Mouse (Mus musculus) brain, embryonic 14.5 days (tissue): Measurements from ENCODE around the gene Yipf4.

Source experiments
- CTCF ChIP-seq: fragments of 200-500 bp; IDR thresholded peaks from 2 replicates; pipeline ENCODE4 v1.5.1; 2012; ENCODE audit warnings: inconsistent platforms, mild to moderate bottlenecking, moderate library complexity, borderline replicate concordance; ENCODE audit not compliant: insufficient read depth, insufficient read length; ENCODE audit errors: extremely low read depth
- POLR2A ChIP-seq: fragments of 200-500 bp; IDR thresholded peaks from 2 replicates; pipeline ENCODE4 v1.6.1; 2012; ENCODE audit warnings: mild to moderate bottlenecking, inconsistent platforms, borderline replicate concordance; ENCODE audit not compliant: poor library complexity, insufficient read depth, insufficient read length, severe bottlenecking; ENCODE audit errors: extremely low read depth

DNA sequence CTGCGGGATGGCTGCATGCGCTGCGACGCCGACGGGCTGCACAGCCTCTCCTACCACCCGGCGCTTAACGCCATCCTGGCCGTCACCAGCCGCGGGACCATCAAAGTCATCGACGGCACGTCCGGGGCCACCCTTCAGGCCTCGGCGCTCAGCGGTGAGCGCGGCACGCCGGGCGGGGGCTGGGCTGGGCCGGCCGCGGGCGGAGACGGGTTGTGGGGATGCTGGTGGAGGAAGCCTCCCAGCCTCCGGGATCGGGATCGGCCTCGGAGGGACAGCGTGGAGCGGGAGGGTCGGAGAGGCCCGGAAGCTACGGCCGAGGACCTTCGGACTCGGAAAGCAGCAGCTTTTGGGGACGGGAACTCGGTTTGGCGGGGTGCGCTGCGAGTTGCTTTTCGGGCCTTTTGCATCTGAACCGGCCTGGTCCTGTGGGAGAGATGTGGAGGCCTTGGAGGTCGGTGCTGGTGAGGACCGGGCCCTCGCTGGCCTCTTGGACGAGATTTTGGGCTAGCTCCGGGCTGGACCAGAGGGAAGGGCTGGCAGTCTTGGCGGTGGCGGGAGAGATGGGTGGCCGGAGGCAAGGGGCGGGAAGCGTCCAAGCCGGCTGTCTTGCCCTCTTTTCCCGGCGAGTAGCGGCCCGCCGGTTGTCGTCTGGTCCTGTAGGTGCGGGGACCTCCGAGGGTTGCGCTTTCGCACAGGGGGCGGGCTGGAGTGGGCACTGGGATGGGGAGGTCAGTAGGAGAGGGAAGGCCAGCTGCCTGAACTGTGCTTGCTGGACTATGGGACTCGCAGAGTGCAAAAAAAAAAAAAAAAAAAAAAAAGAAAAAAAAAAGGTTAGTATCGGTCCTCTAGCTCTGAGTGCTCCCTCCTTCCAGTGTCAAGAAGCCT, 39.6 kb downstream of the Yipf4 start:
- no peak for TF ChIP-seq CTCF
- no peak for TF ChIP-seq POLR2A
